Mouse (Mus musculus): Measurements from ENCODE around the gene Bid. TPM values are rescaled to one million over a fixed set of nuclear protein-coding genes. Genes with fewer than 3 reads are reported as not detected.
"Not testable (repeated sequence)": the region's sequence is repeated elsewhere in the genome, so short reads cannot be mapped to it uniquely, and the experiment has no call there.

The Bid gene
- total RNA-seq, 4 experiments from 2014 or later, result 0.81 to 1.7 (median 0.95) TPM

DNA sequence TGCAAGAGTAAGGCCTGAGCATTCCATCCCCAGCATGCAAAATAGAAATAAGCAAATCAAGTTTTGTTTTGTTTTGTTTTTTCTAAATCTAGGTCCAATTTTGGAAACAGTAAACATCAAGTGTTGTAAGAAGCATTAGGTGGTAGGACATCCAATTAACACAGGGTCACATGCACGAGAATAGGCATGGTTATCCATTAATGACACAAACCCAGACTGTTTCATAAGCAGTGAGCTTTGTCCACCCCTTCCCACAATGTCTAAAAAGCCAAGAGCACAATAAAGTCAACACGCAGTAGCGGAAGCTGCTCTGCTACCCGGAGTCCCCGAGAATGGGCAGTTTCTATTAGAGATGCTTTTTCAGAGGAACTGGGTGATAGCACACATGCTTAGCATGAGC, 11.5 kb downstream of the Bid start:
- no peak for DNase-seq (ENCODE audit: low spot score)

- no peak for DNase-seq (ENCODE audit: low spot score)
These were observed 12.7 kb downstream of the Bid start for GRCm38 (mm10) chr6:120903961-120904360.

GRCm38 (mm10) chr6:120903450-120903912, 13.2 kb downstream of the Bid start:
- no peak for DNase-seq (ENCODE audit: low spot score)

GRCm38 (mm10) chr6:120901776-120902645, 14.6 kb downstream of the Bid start:
- DNase-seq (ENCODE audit: low spot score), result no peak

DNA sequence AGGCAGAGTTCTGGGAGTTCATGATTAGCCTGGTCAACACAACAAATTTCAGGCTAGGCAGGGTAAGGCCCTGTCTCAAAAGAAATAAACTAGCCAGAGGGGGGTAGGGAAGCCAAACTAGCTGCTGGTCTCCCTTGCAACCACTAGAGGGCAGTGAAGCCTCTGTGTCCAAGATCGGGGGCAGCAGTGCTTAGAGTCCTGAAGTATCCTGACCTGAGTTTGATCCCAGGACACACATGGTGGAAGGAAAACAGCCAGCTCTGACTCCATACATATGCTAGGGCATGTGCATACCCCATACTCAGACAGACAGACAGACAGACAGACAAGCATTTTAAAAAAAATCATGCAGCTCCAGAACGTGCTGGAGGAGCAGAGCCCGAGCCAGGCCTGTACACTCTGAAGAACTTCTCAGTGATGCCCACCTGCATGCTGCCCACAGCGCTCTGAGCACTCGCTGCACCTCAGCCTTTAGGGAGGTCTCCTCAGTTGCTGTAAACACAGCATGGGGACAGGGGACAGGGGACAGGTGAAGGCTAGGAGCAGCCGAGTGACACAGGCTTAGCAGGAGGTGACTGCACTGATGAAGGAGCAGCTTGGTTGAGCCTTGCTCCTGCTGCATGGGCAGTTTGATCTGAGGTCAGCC, 18.3 kb downstream of the Bid start:
- DNase-seq (ENCODE audit: low spot score), result peak; percentile 57

DNA sequence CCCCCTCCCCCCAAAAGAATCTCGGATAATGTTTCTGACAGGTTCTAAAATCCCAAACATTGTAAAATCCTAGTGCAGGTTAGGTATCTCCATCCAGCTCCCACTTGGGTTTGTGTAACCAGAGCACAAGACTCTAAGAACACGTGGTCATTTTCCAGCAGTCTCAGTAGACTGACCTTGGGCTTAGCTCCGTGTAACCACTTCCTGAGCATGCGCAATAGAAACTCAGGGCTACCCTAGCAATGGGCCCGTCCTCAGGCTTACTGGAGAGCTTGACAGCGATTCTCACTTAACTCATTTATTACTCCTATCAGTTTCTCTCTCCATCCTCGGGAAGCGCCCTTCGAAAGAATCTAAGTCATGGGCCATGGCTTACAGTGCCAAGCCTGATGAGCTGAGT, 22.1 kb downstream of the Bid start:
- no peak for DNase-seq (ENCODE audit: low spot score)

- no peak for DNase-seq (ENCODE audit: low spot score)
These were observed 22.6 kb downstream of the Bid start for GRCm38 (mm10) chr6:120894089-120894488.

- DNase-seq (ENCODE audit: low spot score), result no peak
These were observed 30.0 kb downstream of the Bid start for GRCm38 (mm10) chr6:120886696-120887095.

DNA sequence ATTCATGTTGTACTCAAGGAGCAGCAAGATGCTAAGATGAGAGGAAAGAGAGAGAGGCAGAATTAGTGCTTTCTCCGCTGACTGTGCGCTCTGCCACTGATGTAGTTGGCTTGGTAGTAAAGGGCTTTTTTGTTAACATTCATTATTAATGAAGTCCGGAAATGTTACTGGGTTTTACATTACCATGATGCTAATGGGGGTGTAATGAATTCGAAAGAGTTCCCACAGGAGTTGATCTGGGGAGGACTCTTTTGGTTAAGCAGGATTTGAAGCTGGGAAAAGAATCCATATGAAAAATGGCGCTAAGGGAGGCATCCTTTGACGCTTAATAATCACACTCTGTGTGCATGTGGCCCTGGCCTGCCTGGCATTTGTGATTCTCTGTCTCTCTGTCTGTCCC, 32.2 kb downstream of the Bid start:
- DNase-seq (ENCODE audit: low spot score), result no peak

DNA sequence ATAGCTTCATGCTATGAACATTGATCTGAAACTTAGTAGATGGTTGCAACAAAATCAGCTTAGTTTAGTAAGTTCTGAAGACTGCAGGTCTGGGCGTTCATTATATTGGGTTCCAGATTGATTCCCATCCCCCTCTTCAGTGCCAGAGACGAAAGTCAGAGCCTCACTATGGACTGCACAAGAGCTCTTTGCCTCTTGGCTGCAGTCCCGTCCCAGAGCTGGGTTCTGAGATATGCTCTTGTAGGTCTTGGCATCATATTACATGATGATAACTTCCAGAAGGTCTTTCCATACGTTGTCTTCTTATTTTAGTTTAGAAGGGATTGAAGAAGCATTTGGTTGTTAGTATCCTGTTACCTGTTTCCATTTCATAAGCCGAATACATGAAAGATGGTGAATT, 37.6 kb downstream of the Bid start:
- no peak for DNase-seq (ENCODE audit: low spot score)

GRCm38 (mm10) chr6:120873874-120874273, 42.8 kb downstream of the Bid start:
- DNase-seq (ENCODE audit: low spot score), result no peak

DNA sequence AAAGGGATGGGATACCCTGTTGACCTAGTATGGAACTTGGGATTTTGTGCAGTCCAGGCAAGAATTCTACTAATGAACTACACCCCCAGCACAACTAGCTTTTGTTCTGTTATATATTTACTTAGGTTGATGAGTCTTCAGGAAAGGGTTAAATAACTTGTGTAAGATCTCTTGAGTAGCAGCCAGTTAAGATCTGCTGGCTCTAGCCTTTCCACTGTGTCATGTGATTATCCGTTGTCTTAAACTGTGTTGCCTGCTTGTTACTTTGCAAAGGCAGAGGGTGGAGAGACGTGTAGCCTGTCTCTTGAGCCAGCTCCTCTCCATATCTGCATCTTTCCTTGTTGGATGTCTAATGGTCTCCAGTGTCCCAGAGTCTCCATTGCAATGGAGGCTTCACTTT, 45.4 kb downstream of the Bid start:
- no peak for DNase-seq (ENCODE audit: low spot score)

- no peak for DNase-seq (ENCODE audit: low spot score)
These were observed 47.8 kb downstream of the Bid start for GRCm38 (mm10) chr6:120868824-120869223.

- DNase-seq (ENCODE audit: low spot score), result no peak
These were observed 50.4 kb downstream of the Bid start for GRCm38 (mm10) chr6:120866051-120866814.

GRCm38 (mm10) chr6:120860079-120860478, 56.6 kb downstream of the Bid start:
- DNase-seq (ENCODE audit: low spot score), result no peak

- no peak for DNase-seq (ENCODE audit: low spot score)
These were observed 58.4 kb downstream of the Bid start for GRCm38 (mm10) chr6:120858217-120858711.

DNA sequence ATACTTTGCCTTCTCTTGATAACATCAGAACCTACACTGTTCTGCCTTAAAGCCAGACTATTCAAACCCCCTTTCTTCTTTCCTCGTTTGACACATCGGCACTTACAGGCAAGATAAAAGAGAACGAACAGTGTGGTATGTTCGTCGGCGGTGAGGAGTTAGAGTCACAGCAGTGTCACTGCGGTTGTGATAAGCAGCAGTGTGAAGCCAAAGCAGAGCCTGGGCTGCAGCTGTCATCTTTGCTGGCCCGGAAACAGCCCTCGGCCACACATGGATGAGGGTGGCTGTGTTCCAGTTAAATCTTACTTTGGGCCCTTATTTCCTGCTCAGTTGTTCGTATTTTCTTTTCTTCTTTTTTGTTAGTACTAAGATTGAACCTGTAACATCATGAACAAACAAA, 62.2 kb downstream of the Bid start:
- DNase-seq (ENCODE audit: low spot score), result peak; percentile 40

GRCm38 (mm10) chr6:120850720-120851119, 65.9 kb downstream of the Bid start:
- DNase-seq (ENCODE audit: low spot score), result not testable (repeated sequence)
